Mouse (Mus musculus): ENCODE data around the gene Rpl23. TPM values are rescaled to one million over a fixed set of nuclear protein-coding genes. Genes with fewer than 3 reads are reported as not detected.

Gene Rpl23
- polyA plus RNA-seq, 1 experiment from 2014 or later: 632 TPM

DNA sequence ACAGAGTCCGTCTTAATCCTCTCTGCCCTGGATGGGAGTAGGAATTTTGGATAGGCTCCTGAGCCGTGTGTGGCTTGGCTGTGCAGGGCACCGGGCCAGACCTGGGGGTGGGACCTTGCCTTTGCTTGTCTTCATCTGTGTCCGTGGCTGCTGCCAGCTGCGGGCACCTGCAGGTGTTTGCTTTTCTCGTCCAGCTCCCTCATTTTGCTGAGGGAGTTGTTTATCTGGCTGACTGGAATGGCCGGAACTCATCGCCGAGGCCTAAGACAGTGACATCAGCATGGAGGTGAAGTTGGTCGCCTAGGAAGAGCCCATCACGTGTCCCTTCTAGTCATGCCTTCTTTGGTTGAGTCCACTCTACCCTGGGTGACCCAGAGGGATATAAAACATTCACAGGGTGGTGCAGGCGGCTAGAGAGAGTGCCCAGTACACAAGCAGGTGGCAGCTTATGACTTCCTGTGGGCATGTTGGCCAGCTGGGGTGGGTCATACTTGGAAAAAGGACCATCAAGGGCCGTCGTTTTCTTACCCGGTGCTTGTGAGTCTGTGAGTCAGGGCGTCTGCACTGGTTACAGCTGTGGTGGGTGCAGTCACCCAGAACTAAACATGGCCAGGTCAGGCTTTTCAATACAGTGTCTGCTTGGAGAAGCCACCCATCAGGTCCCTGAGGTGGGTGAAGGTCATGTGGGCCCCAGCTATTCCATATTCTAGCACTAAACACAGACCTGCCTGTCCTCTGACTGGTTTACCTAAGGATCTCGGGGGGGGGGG, 31.7 kb upstream of the Rpl23 start:
- no peak for ATAC-seq (ENCODE audit: insufficient number of reproducible peaks, insufficient read depth, low FRiP score, low TSS enrichment, low read depth)
- H3K9ac ChIP-seq: 0 out of 2 replicates have a peak overlapping the region, but pooled peaks have one; percentile 27
- no peak overlapping the region for H3K4me3 ChIP-seq
- peaks cover 92% of the 10 kb centered on the region for H3K4me1 ChIP-seq
- no peak overlapping the region for H3K4me2 ChIP-seq
- 80% methylated on average over 17 of the region's 17 CpGs for WGBS
- no peaks in the 10 kb centered on the region for H3K27me3 ChIP-seq
- peaks cover 70% of the 10 kb centered on the region for H3K36me3 ChIP-seq
- H3K9me3 ChIP-seq: no peaks in the 10 kb centered on the region
- no peak overlapping the region; the same call in 1 of the 2 replicates for H3K27ac ChIP-seq

DNA sequence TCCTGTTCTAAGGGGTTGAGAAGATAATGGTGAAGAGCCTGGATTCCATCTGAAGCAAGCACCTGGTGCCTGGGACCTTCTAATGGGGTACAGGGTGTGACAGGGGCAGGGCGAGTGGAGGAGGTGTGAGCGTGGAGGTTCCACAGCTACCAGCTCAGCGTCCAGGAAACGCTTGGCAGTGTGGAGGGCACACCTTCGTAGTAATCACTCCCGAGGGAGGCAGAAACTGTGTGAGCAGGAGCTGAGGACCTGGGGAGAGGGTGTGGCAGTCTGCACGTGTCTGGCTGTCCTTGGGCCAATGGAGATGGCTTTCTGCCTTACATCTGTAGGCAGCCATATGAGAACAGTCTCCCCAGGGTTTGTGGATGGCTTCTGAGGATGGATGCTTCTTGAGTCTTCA, 30.8 kb upstream of the Rpl23 start:
- Histone ChIP-seq H3K27me3 (no peaks in the 10 kb centered on the region), H3K4me1 (peaks cover 92% of the 10 kb centered on the region), H3K9ac (0 out of 2 replicates have a peak overlapping the region, but pooled peaks have one; percentile 27), H3K36me3 (peaks cover 70% of the 10 kb centered on the region), H3K9me3 (no peaks in the 10 kb centered on the region), H3K27ac (peak overlapping the region; percentile 22; the same call in 1 of the 2 replicates), H3K4me2 (no peak overlapping the region), H3K4me3 (no peak overlapping the region)
- 56% methylated on average over 7 of the region's 7 CpGs for WGBS
- ATAC-seq (ENCODE audit: insufficient number of reproducible peaks, insufficient read depth, low FRiP score, low TSS enrichment, low read depth): no peak

DNA sequence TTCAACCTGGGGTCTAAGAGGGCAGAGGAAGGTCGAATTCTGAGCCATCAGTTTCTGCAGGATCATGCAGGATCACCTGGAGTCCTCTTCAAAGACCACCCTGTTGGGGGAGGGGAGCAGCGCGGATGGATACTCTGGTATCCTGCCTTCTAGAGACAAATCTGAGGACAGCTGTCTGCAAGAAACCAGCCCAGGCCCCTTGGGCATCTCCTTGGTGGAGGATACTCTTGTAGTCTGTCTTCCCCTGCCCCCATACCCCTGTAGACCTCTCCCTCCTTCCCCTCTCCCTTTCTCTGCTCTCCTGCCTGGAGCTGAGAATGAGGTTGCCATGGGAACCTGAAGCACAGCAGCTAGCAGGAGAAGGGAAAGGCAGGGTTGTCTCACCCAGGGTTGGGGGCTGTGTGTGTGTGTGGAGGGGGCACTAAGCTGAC, 30.3 kb upstream of the Rpl23 start:
- peak overlapping the region; percentile 22; the same call in 1 of the 2 replicates for H3K27ac ChIP-seq
- ATAC-seq (ENCODE audit: insufficient number of reproducible peaks, insufficient read depth, low FRiP score, low TSS enrichment, low read depth): no peak
- WGBS: 30% methylated on average over 3 of the region's 3 CpGs
- H3K4me1 ChIP-seq: peaks cover 92% of the 10 kb centered on the region
- peak overlapping the region; percentile 27; the same call in 1 of the 2 replicates for H3K9ac ChIP-seq
- no peak overlapping the region for H3K4me3 ChIP-seq
- no peaks in the 10 kb centered on the region for H3K9me3 ChIP-seq
- H3K27me3 ChIP-seq: no peaks in the 10 kb centered on the region
- H3K36me3 ChIP-seq: peaks cover 69% of the 10 kb centered on the region
- peak overlapping the region; percentile 24 for H3K4me2 ChIP-seq

DNA sequence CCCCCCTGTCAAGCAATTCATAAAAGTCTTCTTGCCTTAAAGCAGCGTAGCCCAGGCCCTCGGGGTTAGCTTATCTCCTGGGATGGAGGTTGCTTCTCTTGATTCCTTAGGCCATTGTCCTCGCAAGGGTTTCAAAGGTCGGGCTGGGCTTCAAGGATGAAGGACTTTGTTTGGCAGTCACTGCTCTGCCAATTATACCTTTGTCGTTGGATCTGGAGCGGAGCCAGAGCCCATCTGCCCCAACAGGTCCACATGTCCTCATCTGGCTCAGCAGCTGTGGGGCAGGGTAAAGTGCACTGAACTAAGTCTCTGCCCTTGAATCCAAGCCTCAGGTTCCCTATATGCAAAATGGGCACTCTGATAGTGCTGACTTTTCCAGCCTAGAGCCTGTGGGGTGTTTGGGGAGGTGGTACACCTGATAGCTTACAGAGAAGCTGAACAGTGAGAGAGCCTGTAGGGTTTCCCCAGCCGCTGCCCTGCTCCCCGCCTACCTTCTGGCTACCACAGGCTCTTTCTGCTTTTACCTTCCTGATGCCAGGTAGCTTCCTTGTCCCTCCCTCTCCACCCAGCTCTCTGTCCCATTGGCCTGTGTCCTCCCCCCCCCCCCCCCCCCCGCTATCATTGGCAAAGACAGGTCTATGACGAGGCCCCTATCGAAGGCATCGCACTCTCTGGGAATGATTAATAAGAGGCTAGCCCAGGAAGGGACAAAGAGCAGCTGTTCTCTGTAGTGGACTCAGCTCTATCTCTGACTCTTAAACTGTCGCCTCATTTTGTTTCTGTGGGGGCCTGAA, 29.5 kb upstream of the Rpl23 start:
- H3K36me3 ChIP-seq: peaks cover 71% of the 10 kb centered on the region
- 0 out of 2 replicates have a peak overlapping the region, but pooled peaks have one; percentile 36 for H3K9ac ChIP-seq
- 0 out of 2 replicates have a peak overlapping the region, but pooled peaks have one; percentile 22 for H3K27ac ChIP-seq
- H3K4me3 ChIP-seq: no peak overlapping the region
- no peaks in the 10 kb centered on the region for H3K27me3 ChIP-seq
- no peak for ATAC-seq (ENCODE audit: insufficient number of reproducible peaks, insufficient read depth, low FRiP score, low TSS enrichment, low read depth)
- H3K4me1 ChIP-seq: peaks cover 90% of the 10 kb centered on the region
- H3K9me3 ChIP-seq: no peaks in the 10 kb centered on the region
- WGBS: 28% methylated on average over 13 of the region's 13 CpGs
- H3K4me2 ChIP-seq: peak overlapping the region; percentile 24

DNA sequence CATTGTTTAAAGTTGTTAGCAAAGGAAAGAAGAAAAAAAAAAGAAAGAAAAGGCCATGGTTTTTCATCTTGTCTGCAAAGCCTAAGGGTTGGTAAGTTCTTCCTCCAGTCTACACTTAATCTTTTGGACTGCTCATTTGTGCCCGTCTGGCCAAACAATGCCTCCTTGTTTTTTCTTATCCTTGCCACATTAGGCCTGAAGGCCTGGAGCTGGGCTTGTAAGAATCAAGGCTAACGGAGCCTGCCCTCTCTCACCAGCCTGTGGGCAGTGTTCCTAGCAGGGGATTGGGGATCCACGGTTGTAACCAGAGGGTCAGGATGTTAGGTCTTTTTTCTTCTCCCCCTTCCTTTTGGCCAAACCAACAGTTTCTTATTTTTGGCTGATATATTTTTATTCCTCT, 28.7 kb upstream of the Rpl23 start:
- Histone ChIP-seq H3K4me1 (peaks cover 90% of the 10 kb centered on the region), H3K36me3 (peaks cover 71% of the 10 kb centered on the region), H3K4me2 (no peak overlapping the region), H3K9ac (no peak overlapping the region), H3K4me3 (no peak overlapping the region), H3K9me3 (no peaks in the 10 kb centered on the region), H3K27me3 (no peaks in the 10 kb centered on the region), H3K27ac (no peak overlapping the region)
- no peak for ATAC-seq (ENCODE audit: insufficient number of reproducible peaks, insufficient read depth, low FRiP score, low TSS enrichment, low read depth)
- WGBS: 21% methylated on average over 3 of the region's 3 CpGs

DNA sequence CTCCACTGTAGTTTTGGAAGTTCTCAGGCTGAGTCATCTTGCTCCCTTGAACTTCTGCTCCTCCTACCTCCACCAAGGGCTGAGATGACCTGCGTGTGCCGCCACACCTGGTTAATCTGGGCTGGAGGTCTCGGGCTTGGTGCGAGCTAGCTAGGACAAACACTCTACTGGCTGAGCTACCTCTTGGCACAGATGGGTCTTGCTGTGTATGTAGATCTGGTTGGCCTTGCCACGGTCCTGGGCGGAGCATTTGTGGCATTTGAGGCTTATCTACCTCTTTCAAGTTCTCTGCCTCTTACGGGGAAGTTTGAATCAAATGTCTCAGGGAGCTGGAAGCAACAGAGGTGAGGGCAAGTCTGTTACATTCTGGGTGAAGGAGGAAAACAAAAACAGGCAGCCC, 28.1 kb upstream of the Rpl23 start:
- H3K27ac ChIP-seq: no peak overlapping the region; the same call in 1 of the 2 replicates

DNA sequence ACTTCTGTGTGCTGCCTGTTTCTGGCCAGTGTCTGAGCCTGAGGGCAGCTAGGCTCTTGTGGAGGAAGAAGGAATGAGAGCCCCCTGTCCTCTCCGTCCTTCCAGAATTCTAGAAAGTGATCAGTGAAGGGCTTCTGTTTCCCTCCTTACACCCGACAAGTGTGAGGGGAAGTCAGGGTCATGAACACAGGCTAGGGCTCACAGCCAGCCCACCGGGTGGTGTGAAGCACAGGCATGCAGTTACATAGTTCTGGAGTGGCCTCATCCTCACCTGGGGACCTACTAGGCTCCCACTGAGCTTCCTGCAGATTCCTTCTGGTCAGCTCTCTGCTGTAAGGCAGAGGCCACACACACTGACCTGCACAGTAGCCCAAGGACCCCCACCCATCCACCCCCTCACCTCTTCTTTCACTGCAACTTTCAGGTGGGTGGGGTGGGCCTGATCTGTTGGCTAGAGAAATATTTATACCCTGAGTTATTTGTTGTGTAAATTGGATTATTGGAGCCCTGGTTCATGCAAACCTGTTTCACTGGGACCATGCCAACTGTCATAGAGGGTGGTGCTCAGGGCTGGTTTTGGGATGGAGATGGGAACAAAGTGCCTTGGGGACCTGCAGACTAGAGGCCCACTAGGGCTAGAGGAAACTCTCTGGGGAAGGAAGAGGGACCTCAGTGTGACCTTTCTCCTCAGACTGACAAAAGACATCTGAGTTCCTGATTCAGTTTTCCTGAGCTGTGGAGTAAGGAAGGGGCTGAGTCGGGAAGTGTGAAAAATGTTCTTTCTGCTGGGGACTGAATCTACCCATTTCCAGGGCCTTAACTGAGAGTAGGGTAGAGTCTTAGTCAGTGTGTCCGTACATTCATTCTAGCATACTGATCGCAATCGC, 27.2 kb upstream of the Rpl23 start:
- Histone ChIP-seq H3K27me3 (no peaks in the 10 kb centered on the region), H3K9me3 (no peaks in the 10 kb centered on the region), H3K36me3 (peaks cover 57% of the 10 kb centered on the region), H3K9ac (no peak overlapping the region), H3K27ac (peak overlapping the region; percentile 73), H3K4me3 (no peak overlapping the region), H3K4me2 (no peak overlapping the region), H3K4me1 (peaks cover 91% of the 10 kb centered on the region)
- ATAC-seq (ENCODE audit: insufficient number of reproducible peaks, insufficient read depth, low FRiP score, low TSS enrichment, low read depth): no peak
- 56% methylated on average over 7 of the region's 7 CpGs for whole genome bisulfite sequencing

More for the DNA sequence above, 28.1 kb upstream of the Rpl23 start:
- Histone ChIP-seq H3K4me2 (no peak overlapping the region), H3K27me3 (no peaks in the 10 kb centered on the region), H3K4me3 (no peak overlapping the region), H3K36me3 (peaks cover 65% of the 10 kb centered on the region), H3K9me3 (no peaks in the 10 kb centered on the region), H3K9ac (no peak overlapping the region), H3K4me1 (peaks cover 90% of the 10 kb centered on the region)
- ATAC-seq (ENCODE audit: insufficient number of reproducible peaks, insufficient read depth, low FRiP score, low TSS enrichment, low read depth): no peak
- 59% methylated on average over 7 of the region's 7 CpGs for WGBS

DNA sequence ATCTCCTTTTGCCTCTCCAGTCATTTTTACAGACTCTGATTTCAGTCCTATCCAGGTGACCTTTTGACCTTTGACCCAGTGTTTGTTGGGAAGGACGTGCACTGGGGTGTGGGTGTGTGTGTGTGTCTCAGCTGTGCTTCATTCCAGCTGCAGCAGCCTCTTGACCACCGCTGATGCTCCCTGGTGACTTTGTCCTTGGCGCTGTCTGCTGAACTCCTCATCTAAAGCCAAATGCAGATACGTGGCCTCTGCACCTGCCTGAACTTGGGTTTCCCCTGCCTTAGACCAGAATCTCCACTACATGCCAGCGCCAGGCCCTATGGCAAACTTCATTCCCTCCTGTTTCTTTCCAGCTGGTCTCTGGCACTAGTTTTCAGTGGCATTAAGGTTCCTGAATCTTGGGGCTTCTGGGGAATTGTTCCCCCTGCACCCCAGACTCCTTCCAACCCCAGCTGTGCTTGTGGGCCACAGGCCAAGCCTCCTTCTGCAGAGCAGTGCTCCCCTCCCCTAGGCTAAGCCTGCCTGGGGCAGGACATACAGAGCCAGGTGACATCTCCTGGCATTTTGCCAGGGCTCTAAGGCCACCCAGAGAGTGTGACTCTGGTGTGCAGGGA, 26.5 kb upstream of the Rpl23 start:
- Histone ChIP-seq H3K27me3 (no peaks in the 10 kb centered on the region), H3K27ac (peak overlapping the region; percentile 73), H3K36me3 (peaks cover 52% of the 10 kb centered on the region), H3K9me3 (no peaks in the 10 kb centered on the region), H3K9ac (no peak overlapping the region), H3K4me2 (0 out of 2 replicates have a peak overlapping the region, but pooled peaks have one; percentile 7), H3K4me3 (no peak overlapping the region), H3K4me1 (peaks cover 96% of the 10 kb centered on the region)
- ATAC-seq (ENCODE audit: insufficient number of reproducible peaks, insufficient read depth, low FRiP score, low TSS enrichment, low read depth): no peak
- 32% methylated on average over 5 of the region's 5 CpGs for WGBS

DNA sequence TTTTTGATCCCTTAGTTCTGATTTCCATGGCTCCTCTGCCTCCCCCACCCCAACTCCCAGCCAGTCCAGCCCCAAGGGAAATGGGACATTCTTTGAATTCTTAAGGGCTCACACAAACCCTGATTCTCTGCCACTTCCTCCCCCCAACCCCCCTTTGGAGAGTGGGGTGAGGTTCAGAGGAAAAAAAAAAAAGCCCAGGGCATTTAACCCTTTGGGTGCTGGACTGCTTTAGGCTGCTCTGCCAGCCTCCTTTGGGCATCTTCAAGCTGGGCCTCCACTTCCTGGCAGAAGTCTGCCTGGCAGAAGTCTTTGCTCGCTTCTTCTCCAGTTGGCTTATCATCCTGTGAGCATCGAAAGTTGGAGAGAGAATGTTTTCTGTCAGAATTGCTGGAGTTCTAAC, 25.9 kb upstream of the Rpl23 start:
- H3K36me3 ChIP-seq: peaks cover 45% of the 10 kb centered on the region
- peak overlapping the region; percentile 7; the same call in 1 of the 2 replicates for H3K4me2 ChIP-seq
- H3K27ac ChIP-seq: peak overlapping the region; percentile 73
- H3K4me1 ChIP-seq: peaks cover 92% of the 10 kb centered on the region
- no peaks in the 10 kb centered on the region for H3K9me3 ChIP-seq
- ATAC-seq (ENCODE audit: insufficient number of reproducible peaks, insufficient read depth, low FRiP score, low TSS enrichment, low read depth): no peak
- H3K4me3 ChIP-seq: no peak overlapping the region
- WGBS: 33% methylated on average over 2 of the region's 2 CpGs
- H3K9ac ChIP-seq: no peak overlapping the region
- H3K27me3 ChIP-seq: no peaks in the 10 kb centered on the region

DNA sequence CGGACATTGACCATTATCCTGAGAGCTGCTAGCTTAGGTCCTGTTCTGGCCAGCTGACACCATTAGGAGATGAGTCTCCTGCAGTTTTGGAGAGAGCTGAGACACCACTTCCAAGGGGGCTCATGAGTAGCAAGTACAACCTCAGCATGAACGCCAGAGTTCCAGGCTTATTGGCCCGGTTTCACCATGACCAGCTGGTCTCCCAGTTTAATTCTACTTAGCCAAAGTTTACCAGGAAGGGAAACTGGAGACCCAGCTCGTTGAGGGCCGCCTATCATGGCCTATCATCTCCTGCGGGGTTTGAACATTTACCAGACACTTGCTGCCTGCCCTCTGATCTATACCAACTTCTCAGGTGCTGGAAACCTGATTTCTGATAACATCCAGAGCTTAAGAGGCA, 25.4 kb upstream of the Rpl23 start:
- H3K4me3 ChIP-seq: no peak overlapping the region
- peaks cover 87% of the 10 kb centered on the region for H3K4me1 ChIP-seq
- WGBS: 27% methylated on average over 6 of the region's 6 CpGs
- peaks cover 41% of the 10 kb centered on the region for H3K36me3 ChIP-seq
- no peak for ATAC-seq (ENCODE audit: insufficient number of reproducible peaks, insufficient read depth, low FRiP score, low TSS enrichment, low read depth)
- H3K27ac ChIP-seq: peak overlapping the region; percentile 73
- no peak overlapping the region for H3K4me2 ChIP-seq
- no peaks in the 10 kb centered on the region for H3K9me3 ChIP-seq
- H3K27me3 ChIP-seq: no peaks in the 10 kb centered on the region
- no peak overlapping the region for H3K9ac ChIP-seq
